Mouse (Mus musculus) liver, embryonic 15.5 days (tissue): ENCODE results near the gene 2700081O15Rik. TPM values are rescaled to one million over a fixed set of nuclear protein-coding genes. Genes with fewer than 3 reads are reported as not detected.
"Not testable (repeated sequence)": the region's sequence is repeated elsewhere in the genome, so short reads cannot be mapped to it uniquely, and the experiment has no call there.

Source experiments
- ATAC-seq: fragments of 200-750 bp; cut with Nextera tagmentation; 2 replicates; pipeline ENCODE4 v1.8.0; 2017; ENCODE audit warnings: moderate number of reproducible peaks, mild to moderate bottlenecking, moderate library complexity; ENCODE audit not compliant: insufficient read depth
- H3K27ac ChIP-seq: fragments of 300-500 bp; sonication (generic); replicated peaks from 2 replicates; pipeline ENCODE4 v1.5.1; 2015; ENCODE audit warnings: mild to moderate bottlenecking, inconsistent platforms
- H3K27me3 ChIP-seq: fragments of 300-500 bp; sonication (generic); 2 replicates; pipeline ENCODE4 v1.6.1; 2015; ENCODE audit warnings: mild to moderate bottlenecking, inconsistent platforms
- H3K36me3 ChIP-seq: fragments of 300-500 bp; sonication (generic); replicated peaks from 2 replicates; pipeline ENCODE4 v1.6.1; 2015; ENCODE audit warnings: moderate library complexity, mild to moderate bottlenecking, inconsistent platforms
- H3K4me1 ChIP-seq: fragments of 300-500 bp; sonication (generic); replicated peaks from 2 replicates; pipeline ENCODE4 v1.6.1; 2015; ENCODE audit warnings: inconsistent platforms
- H3K4me2 ChIP-seq: fragments of 300-500 bp; sonication (generic); 2 replicates; pipeline ENCODE4 v1.6.1; 2015; ENCODE audit warnings: moderate library complexity, mild to moderate bottlenecking, inconsistent platforms
- H3K4me3 ChIP-seq: fragments of 300-500 bp; sonication (generic); replicated peaks from 2 replicates; pipeline ENCODE4 v1.5.1; 2015; ENCODE audit warnings: mild to moderate bottlenecking, inconsistent platforms
- H3K9ac ChIP-seq: fragments of 300-500 bp; sonication (generic); 2 replicates; pipeline ENCODE4 v1.6.1; 2015; ENCODE audit warnings: moderate library complexity, mild to moderate bottlenecking, inconsistent platforms
- H3K9me3 ChIP-seq: fragments of 300-500 bp; sonication (generic); replicated peaks from 2 replicates; pipeline ENCODE4 v1.6.1; 2016; ENCODE audit warnings: inconsistent platforms
- WGBS: fragments of 180-500 bp; shearing (Covaris S2); methylation state at CpG from one replicate; pipeline ENCODE4 v1.1.7; 2015; ENCODE audit warnings: mixed read lengths; ENCODE audit not compliant: insufficient replicate concordance; 5-methylcytosine and 5-hydroxymethylcytosine counted together
- polyA plus RNA-seq: library from polyadenylated mRNA; unstranded; fragments of >200 nt; fragmentation: Nextera tagmentation; extraction: Ambion mirVana; gene quantifications from 2 replicates; pipeline ENCODE4 v1.2.1, GENCODE M21; 2015

Gene 2700081O15Rik
- 0.68 and 0.88 TPM in 2 replicates for polyA plus RNA-seq

GRCm38 (mm10) chr19:7416834-7417735 lies at the start of gene 2700081O15Rik:
2700081O15Rik (plus strand) TSS chr19:7417625.
- ATAC-seq, result peak; percentile 68
- peaks cover 54% of the 10 kb centered on the region for H3K4me1 ChIP-seq
- peaks cover 52% of the 10 kb centered on the region for H3K27me3 ChIP-seq
- H3K9me3 ChIP-seq, result no peaks in the 10 kb centered on the region
- WGBS, result under 1% methylated on average over 107 of the region's 107 CpGs
- H3K4me2 ChIP-seq, result peak within 1 kb of the TSS; percentile 88
- peaks cover 11% of the 10 kb centered on the region; the same call in 1 of the 2 replicates for H3K36me3 ChIP-seq
- H3K27ac ChIP-seq, result peak within 1 kb of the TSS; percentile 39; the same call in 1 of the 2 replicates
- peak within 1 kb of the TSS; percentile 64 for H3K9ac ChIP-seq
- peak within 1 kb of the TSS; percentile 78 for H3K4me3 ChIP-seq

- not testable (repeated sequence) for H3K9me3 ChIP-seq, H3K27ac ChIP-seq, H3K9ac ChIP-seq, ATAC-seq, H3K4me2 ChIP-seq, H3K4me3 ChIP-seq, H3K4me1 ChIP-seq, H3K27me3 ChIP-seq
- 74% methylated on average over 4 of the region's 4 CpGs for WGBS
- peaks cover 18% of the 10 kb centered on the region for H3K36me3 ChIP-seq
Measured at GRCm38 (mm10) chr19:7369469-7369868, 48.0 kb upstream of the 2700081O15Rik start.

- 0 out of 2 replicates have a peak, but pooled peaks cover under 1% of the 10 kb centered on the region for H3K4me1 ChIP-seq
- no peak overlapping the region for H3K4me2 ChIP-seq
- peaks cover 22% of the 10 kb centered on the region for H3K36me3 ChIP-seq
- no peaks in the 10 kb centered on the region for H3K9me3 ChIP-seq
- H3K27ac ChIP-seq, result no peak overlapping the region
- H3K9ac ChIP-seq, result no peak overlapping the region
- WGBS, result 85% methylated on average over 8 of the region's 8 CpGs
- ATAC-seq, result no peak
- H3K4me3 ChIP-seq, result no peak overlapping the region
- H3K27me3 ChIP-seq, result no peaks in the 10 kb centered on the region
Measured at GRCm38 (mm10) chr19:7374491-7374890, 42.9 kb upstream of the 2700081O15Rik start.

- ATAC-seq, result no peak
- Histone ChIP-seq H3K4me2 (no peak overlapping the region), H3K9ac (no peak overlapping the region), H3K27me3 (no peaks in the 10 kb centered on the region), H3K4me3 (no peak overlapping the region), H3K9me3 (no peaks in the 10 kb centered on the region), H3K27ac (no peak overlapping the region), H3K36me3 (peaks cover 15% of the 10 kb centered on the region), H3K4me1 (peaks cover 21% of the 10 kb centered on the region)
- WGBS, result 51% methylated on average over 2 of the region's 2 CpGs
Measured at GRCm38 (mm10) chr19:7377639-7378038, 39.8 kb upstream of the 2700081O15Rik start.

- Histone ChIP-seq H3K4me2 (peak overlapping the region; percentile 97), H3K27ac (no peak overlapping the region), H3K4me3 (peak overlapping the region; percentile 76), H3K9ac (peak overlapping the region; percentile 77), H3K36me3 (no peaks in the 10 kb centered on the region), H3K27me3 (no peaks in the 10 kb centered on the region), H3K9me3 (no peaks in the 10 kb centered on the region), H3K4me1 (peaks cover 32% of the 10 kb centered on the region)
- no peak for ATAC-seq
- WGBS, result 11% methylated on average over 8 of the region's 8 CpGs
Measured at GRCm38 (mm10) chr19:7381906-7382247, 35.5 kb upstream of the 2700081O15Rik start.

- Histone ChIP-seq H3K27me3 (no peaks in the 10 kb centered on the region), H3K4me3 (peak overlapping the region; percentile 76), H3K4me2 (peak overlapping the region; percentile 97), H3K27ac (peak overlapping the region; percentile 51), H3K9me3 (no peaks in the 10 kb centered on the region), H3K9ac (peak overlapping the region; percentile 77), H3K36me3 (no peaks in the 10 kb centered on the region), H3K4me1 (peaks cover 32% of the 10 kb centered on the region)
- under 1% methylated on average over 59 of the region's 60 CpGs for WGBS
- ATAC-seq, result peak; percentile 77
Measured at GRCm38 (mm10) chr19:7382248-7382902, 35.0 kb upstream of the 2700081O15Rik start.

GRCm38 (mm10) chr19:7382903-7383865 lies 34.2 kb upstream of the 2700081O15Rik start, which contains the start of gene Spindoc:
Spindoc (minus strand) TSS chr19:7382994.
- no peaks in the 10 kb centered on the region for H3K27me3 ChIP-seq
- H3K4me1 ChIP-seq, result peaks cover 32% of the 10 kb centered on the region
- H3K9me3 ChIP-seq, result no peaks in the 10 kb centered on the region
- WGBS, result 3% methylated on average over 51 of the region's 52 CpGs
- ATAC-seq, result peak; percentile 98
- H3K9ac ChIP-seq, result peak within 1 kb of the TSS; percentile 77
- H3K27ac ChIP-seq, result peak within 1 kb of the TSS; percentile 53
- H3K4me3 ChIP-seq, result peak within 1 kb of the TSS; percentile 76
- peak within 1 kb of the TSS; percentile 97 for H3K4me2 ChIP-seq
- no peaks in the 10 kb centered on the region for H3K36me3 ChIP-seq

- Histone ChIP-seq H3K36me3 (no peaks in the 10 kb centered on the region), H3K27me3 (no peaks in the 10 kb centered on the region), H3K4me3 (no peak overlapping the region), H3K9ac (no peak overlapping the region), H3K27ac (no peak overlapping the region), H3K9me3 (no peaks in the 10 kb centered on the region), H3K4me1 (peaks cover 26% of the 10 kb centered on the region), H3K4me2 (no peak overlapping the region)
- WGBS, result 56% methylated on average over 2 of the region's 2 CpGs
- no peak for ATAC-seq
Measured at GRCm38 (mm10) chr19:7386042-7386441, 31.4 kb upstream of the 2700081O15Rik start.

- no peak overlapping the region for H3K4me2 ChIP-seq
- H3K27me3 ChIP-seq, result no peaks in the 10 kb centered on the region
- H3K9me3 ChIP-seq, result no peaks in the 10 kb centered on the region
- no peak overlapping the region for H3K9ac ChIP-seq
- H3K36me3 ChIP-seq, result no peaks in the 10 kb centered on the region
- H3K4me1 ChIP-seq, result peaks cover 6% of the 10 kb centered on the region
- H3K27ac ChIP-seq, result no peak overlapping the region
- ATAC-seq, result no peak
- no peak overlapping the region for H3K4me3 ChIP-seq
- WGBS, result 66% methylated on average over 6 of the region's 6 CpGs
Measured at GRCm38 (mm10) chr19:7388488-7388887, 28.9 kb upstream of the 2700081O15Rik start.

- WGBS, result 78% methylated on average over 9 of the region's 10 CpGs
- peaks cover 19% of the 10 kb centered on the region for H3K27me3 ChIP-seq
- not testable (repeated sequence) for H3K27ac ChIP-seq, H3K36me3 ChIP-seq, ATAC-seq, H3K9me3 ChIP-seq, H3K9ac ChIP-seq, H3K4me1 ChIP-seq, H3K4me3 ChIP-seq, H3K4me2 ChIP-seq
Measured at GRCm38 (mm10) chr19:7396867-7397826, 20.3 kb upstream of the 2700081O15Rik start.
